Mouse (Mus musculus): ENCODE data around the gene Gart. TPM values are rescaled to one million over a fixed set of nuclear protein-coding genes. Genes with fewer than 3 reads are reported as not detected.

Gene Gart
- polyA plus RNA-seq, 1 experiment from 2014 or later: 58.6 TPM

GRCm38 (mm10) chr16:91680656-91681055 lies 33.9 kb upstream of the Gart start:
- WGBS: 88% methylated on average over 5 of the region's 5 CpGs
- no peak overlapping the region for H3K4me3 ChIP-seq (ENCODE audit: low read length)
- H3K27ac ChIP-seq (ENCODE audit: low read depth, low read length): no peak overlapping the region
- no peaks in the 10 kb centered on the region for H3K9me3 ChIP-seq (ENCODE audit: control insufficient read depth, low read length)
- H3K4me2 ChIP-seq (ENCODE audit: low read length): no peak overlapping the region
- no peak overlapping the region for H3K9ac ChIP-seq (ENCODE audit: low read depth, low read length)
- no peaks in the 10 kb centered on the region for H3K27me3 ChIP-seq (replicated peaks; ENCODE audit: control insufficient read depth, insufficient read depth, low read length)
- no peaks in the 10 kb centered on the region for H3K4me1 ChIP-seq (ENCODE audit: control insufficient read depth, insufficient read depth, low read depth, low read length)
- ATAC-seq: no peak
- H3K36me3 ChIP-seq (ENCODE audit: control insufficient read depth, insufficient read depth, low read length): peaks cover 42% of the 10 kb centered on the region

GRCm38 (mm10) chr16:91678147-91678911 lies 31.6 kb upstream of the Gart start:
- 93% methylated on average over 5 of the region's 5 CpGs for WGBS
- Histone ChIP-seq H3K36me3 (ENCODE audit: control insufficient read depth, insufficient read depth, low read length) (peaks cover 41% of the 10 kb centered on the region), H3K9ac (ENCODE audit: low read depth, low read length) (no peak overlapping the region), H3K27ac (ENCODE audit: low read depth, low read length) (no peak overlapping the region), H3K4me1 (ENCODE audit: control insufficient read depth, insufficient read depth, low read depth, low read length) (no peaks in the 10 kb centered on the region), H3K4me3 (ENCODE audit: low read length) (no peak overlapping the region), H3K27me3 (replicated peaks; ENCODE audit: control insufficient read depth, insufficient read depth, low read length) (no peaks in the 10 kb centered on the region), H3K4me2 (ENCODE audit: low read length) (no peak overlapping the region), H3K9me3 (ENCODE audit: control insufficient read depth, low read length) (no peaks in the 10 kb centered on the region)
- no peak for ATAC-seq

- H3K27me3 ChIP-seq (replicated peaks; ENCODE audit: control insufficient read depth, insufficient read depth, low read length): no peaks in the 10 kb centered on the region
- 83% methylated on average over 4 of the region's 4 CpGs for WGBS
- no peak for ATAC-seq
Observed at GRCm38 (mm10) chr16:91674500-91674899, 27.7 kb upstream of the Gart start.

GRCm38 (mm10) chr16:91663795-91664194 lies 17.0 kb upstream of the Gart start:
- H3K27me3 ChIP-seq (replicated peaks; ENCODE audit: control insufficient read depth, insufficient read depth, low read length): no peaks in the 10 kb centered on the region
- H3K4me3 ChIP-seq (ENCODE audit: low read length): no peak overlapping the region
- H3K9me3 ChIP-seq (ENCODE audit: control insufficient read depth, low read length): no peaks in the 10 kb centered on the region
- no peaks in the 10 kb centered on the region for H3K4me1 ChIP-seq (ENCODE audit: control insufficient read depth, insufficient read depth, low read depth, low read length)
- H3K9ac ChIP-seq (ENCODE audit: low read depth, low read length): no peak overlapping the region
- no peak for ATAC-seq
- no peak overlapping the region for H3K27ac ChIP-seq (ENCODE audit: low read depth, low read length)
- peaks cover 58% of the 10 kb centered on the region for H3K36me3 ChIP-seq (ENCODE audit: control insufficient read depth, insufficient read depth, low read length)
- 97% methylated on average over 3 of the region's 3 CpGs for WGBS
- no peak overlapping the region for H3K4me2 ChIP-seq (ENCODE audit: low read length)

More at GRCm38 (mm10) chr16:91674500-91674899, 27.7 kb upstream of the Gart start:
- Histone ChIP-seq H3K9me3 (ENCODE audit: control insufficient read depth, low read length) (no peaks in the 10 kb centered on the region), H3K4me3 (ENCODE audit: low read length) (no peak overlapping the region), H3K4me1 (ENCODE audit: control insufficient read depth, insufficient read depth, low read depth, low read length) (no peaks in the 10 kb centered on the region), H3K27ac (ENCODE audit: low read depth, low read length) (no peak overlapping the region), H3K9ac (ENCODE audit: low read depth, low read length) (no peak overlapping the region), H3K4me2 (ENCODE audit: low read length) (no peak overlapping the region), H3K36me3 (ENCODE audit: control insufficient read depth, insufficient read depth, low read length) (peaks cover 57% of the 10 kb centered on the region)

- H3K9me3 ChIP-seq (ENCODE audit: control insufficient read depth, low read length): no peaks in the 10 kb centered on the region
- WGBS: 96% methylated on average over 16 of the region's 16 CpGs
- peaks cover 69% of the 10 kb centered on the region for H3K36me3 ChIP-seq (ENCODE audit: control insufficient read depth, insufficient read depth, low read length)
- no peaks in the 10 kb centered on the region for H3K27me3 ChIP-seq (replicated peaks; ENCODE audit: control insufficient read depth, insufficient read depth, low read length)
- H3K4me2 ChIP-seq (ENCODE audit: low read length): no peak overlapping the region
- ATAC-seq: no peak
- H3K4me1 ChIP-seq (ENCODE audit: control insufficient read depth, insufficient read depth, low read depth, low read length): no peaks in the 10 kb centered on the region
- H3K4me3 ChIP-seq (ENCODE audit: low read length): no peak overlapping the region
- no peak overlapping the region for H3K27ac ChIP-seq (ENCODE audit: low read depth, low read length)
- no peak overlapping the region for H3K9ac ChIP-seq (ENCODE audit: low read depth, low read length)
Observed at GRCm38 (mm10) chr16:91662336-91662735, 15.6 kb upstream of the Gart start.

GRCm38 (mm10) chr16:91661397-91661796 lies 14.6 kb upstream of the Gart start:
- H3K4me2 ChIP-seq (ENCODE audit: low read length): no peak overlapping the region
- H3K36me3 ChIP-seq (ENCODE audit: control insufficient read depth, insufficient read depth, low read length): peaks cover 72% of the 10 kb centered on the region
- H3K9ac ChIP-seq (ENCODE audit: low read depth, low read length): no peak overlapping the region
- no peak overlapping the region for H3K4me3 ChIP-seq (ENCODE audit: low read length)
- WGBS: 56% methylated on average over 1 of the region's 1 CpGs
- H3K27me3 ChIP-seq (replicated peaks; ENCODE audit: control insufficient read depth, insufficient read depth, low read length): no peaks in the 10 kb centered on the region
- H3K4me1 ChIP-seq (ENCODE audit: control insufficient read depth, insufficient read depth, low read depth, low read length): no peaks in the 10 kb centered on the region
- no peaks in the 10 kb centered on the region for H3K9me3 ChIP-seq (ENCODE audit: control insufficient read depth, low read length)
- no peak overlapping the region for H3K27ac ChIP-seq (ENCODE audit: low read depth, low read length)
- no peak for ATAC-seq

GRCm38 (mm10) chr16:91659798-91660197 lies 13.0 kb upstream of the Gart start:
- H3K4me2 ChIP-seq (ENCODE audit: low read length): no peak overlapping the region
- no peaks in the 10 kb centered on the region for H3K9me3 ChIP-seq (ENCODE audit: control insufficient read depth, low read length)
- H3K36me3 ChIP-seq (ENCODE audit: control insufficient read depth, insufficient read depth, low read length): peaks cover 75% of the 10 kb centered on the region
- no peak for ATAC-seq
- WGBS: 98% methylated on average over 20 of the region's 20 CpGs
- H3K9ac ChIP-seq (ENCODE audit: low read depth, low read length): no peak overlapping the region
- no peaks in the 10 kb centered on the region for H3K4me1 ChIP-seq (ENCODE audit: control insufficient read depth, insufficient read depth, low read depth, low read length)
- H3K4me3 ChIP-seq (ENCODE audit: low read length): no peak overlapping the region
- H3K27ac ChIP-seq (ENCODE audit: low read depth, low read length): no peak overlapping the region
- no peaks in the 10 kb centered on the region for H3K27me3 ChIP-seq (replicated peaks; ENCODE audit: control insufficient read depth, insufficient read depth, low read length)

GRCm38 (mm10) chr16:91658471-91658870 lies 11.7 kb upstream of the Gart start:
- Histone ChIP-seq H3K4me3 (ENCODE audit: low read length) (no peak overlapping the region), H3K4me2 (ENCODE audit: low read length) (no peak overlapping the region), H3K27me3 (replicated peaks; ENCODE audit: control insufficient read depth, insufficient read depth, low read length) (no peaks in the 10 kb centered on the region), H3K27ac (ENCODE audit: low read depth, low read length) (no peak overlapping the region), H3K36me3 (ENCODE audit: control insufficient read depth, insufficient read depth, low read length) (peaks cover 70% of the 10 kb centered on the region), H3K9ac (ENCODE audit: low read depth, low read length) (no peak overlapping the region), H3K4me1 (ENCODE audit: control insufficient read depth, insufficient read depth, low read depth, low read length) (no peaks in the 10 kb centered on the region), H3K9me3 (ENCODE audit: control insufficient read depth, low read length) (no peaks in the 10 kb centered on the region)
- ATAC-seq: no peak
- WGBS: 95% methylated on average over 5 of the region's 5 CpGs

GRCm38 (mm10) chr16:91657285-91657684 lies 10.5 kb upstream of the Gart start:
- Histone ChIP-seq H3K4me1 (ENCODE audit: control insufficient read depth, insufficient read depth, low read depth, low read length) (no peaks in the 10 kb centered on the region), H3K9me3 (ENCODE audit: control insufficient read depth, low read length) (no peaks in the 10 kb centered on the region), H3K4me3 (ENCODE audit: low read length) (no peak overlapping the region), H3K36me3 (ENCODE audit: control insufficient read depth, insufficient read depth, low read length) (peaks cover 65% of the 10 kb centered on the region), H3K27me3 (replicated peaks; ENCODE audit: control insufficient read depth, insufficient read depth, low read length) (no peaks in the 10 kb centered on the region), H3K4me2 (ENCODE audit: low read length) (no peak overlapping the region), H3K27ac (ENCODE audit: low read depth, low read length) (no peak overlapping the region), H3K9ac (ENCODE audit: low read depth, low read length) (no peak overlapping the region)
- WGBS: 97% methylated on average over 17 of the region's 17 CpGs
- 0 out of 2 replicates have a peak, but pooled peaks have one; percentile 45 for ATAC-seq

Measured in hindbrain, embryonic 16.5 days (tissue).